ENCODE assay signal across 26 mouse cellular contexts in genomic region chr3:89516321-89516720, GRCm38 (mm10). TPM values are rescaled to one million over a fixed set of nuclear protein-coding genes. Genes with fewer than 3 reads are reported as not detected.
DNase-seq lines count a peak whose midpoint lies in the region; ATAC-seq and TF ChIP-seq lines count a peak whose summit lies in the region.
"Had no signal": no experiment of that assay in that cellular context is flagged by ENCODE, and none has a peak within 500 bp of the region (broad histone marks: within the 10 kb centered on the region; RNA-seq: fewer than 3 reads in every experiment).

No protein-coding gene starts in this region.

- peak; percentile 39; the same call in 1 of the 2 replicates for TF ChIP-seq CTCF in gastrocnemius, adult 2 months (IDR thresholded peaks at IDR 0.05)
- TF ChIP-seq CTCF in left cerebral cortex, adult 2 months (IDR thresholded peaks at IDR 0.05): peak; percentile 26
- TF ChIP-seq CTCF in CH12.LX (conservative IDR thresholded peaks at IDR 0.05 in 1 of 2, IDR thresholded peaks at IDR 0.05 in 1 of 2; ENCODE audit: low read depth in 2 of 2, low read length in 2 of 2): 0 out of 4 replicates have a peak, but pooled peaks of 1 of the 2 experiments have one; percentile 6

- H3K9ac ChIP-seq in CH12.LX (ENCODE audit: insufficient read depth, low read depth): no peak overlapping the region
- H3K9ac ChIP-seq in forebrain, embryonic 15.5 days (replicated peaks): no peak overlapping the region
- H3K9ac ChIP-seq: embryonic facial prominence, embryonic 13.5 days; heart, embryonic 12.5 days; hindbrain, embryonic 12.5 days; neural tube, embryonic 15.5 days had no signal

- no peak for ATAC-seq in forebrain, embryonic 15.5 days (replicated peaks)
- ATAC-seq: CD4-positive, CD25-positive, alpha-beta regulatory T cell, adult 4 months; forebrain, embryonic 16.5 days had no signal

- no peaks in the 10 kb centered on the region for H3K79me2 ChIP-seq in CH12.LX (replicated peaks; ENCODE audit: control insufficient read depth, extremely low read depth, insufficient read depth, poor library complexity, severe bottlenecking)

- peaks cover 0 to 4% of the 10 kb centered on the region in 2 experiments; a peak in 1 of 4 replicates for H3K4me1 ChIP-seq in CH12.LX (ENCODE audit: control insufficient read depth in 1 of 2, insufficient read depth in 2 of 2)
- H3K4me1 ChIP-seq in forebrain, embryonic 15.5 days: peaks cover 19% of the 10 kb centered on the region

- no peak for TF ChIP-seq POLR2A in CH12.LX (IDR thresholded peaks at IDR 0.05; ENCODE audit: low read depth, low read length)

- peak; percentile 12 for DNase-seq in gastrocnemius, adult 2 months
- DNase-seq in gastrocnemius, postnatal 36 days: no peak
- DNase-seq in left cerebral cortex, adult 2 months (ENCODE audit: extremely low spot score in 1 of 2, low spot score in 2 of 2): no peak
- DNase-seq in left cerebral cortex, adult 11 months (ENCODE audit: low spot score): no peak
- DNase-seq in CH12.LX (ENCODE audit: extremely low read depth): no peak
- DNase-seq in ZHBTc4 (ENCODE audit: low read depth, low spot score): peak; percentile 41
- DNase-seq in retina, embryonic 14.5 days (ENCODE audit: low spot score): no peak
- DNase-seq: adrenal gland, postnatal 10 days; cerebellum, adult 11 months; cerebellum, postnatal 10 days; heart, postnatal 14 days; kidney, postnatal 10 days; lung, postnatal 14 days; midbrain, embryonic 14.5 days; thymus, postnatal 25 days had no signal

- dilution Hi-C loops in CH12.LX (cut with MboI; ENCODE audit: extremely low pct_ligation_motif_present, extremely low pct_unique_long_range_greater_than_20kb, low sequenced_read_pairs): no loop called here

- peaks cover 21% of the 10 kb centered on the region for H3K9me3 ChIP-seq in CH12.LX (replicated peaks; ENCODE audit: low read length)
- H3K9me3 ChIP-seq in forebrain, embryonic 15.5 days: no peaks in the 10 kb centered on the region
- H3K9me3 ChIP-seq: limb, embryonic 10.5 days had no signal

- intact Hi-C loops in gastrocnemius, adult 2 months (cut with DNase I): loop anchor here (10.0 kb wide), 1 partner anchor 258 kb away; the partner anchor contains the start of gene Ube2q1
- intact Hi-C loops in gastrocnemius, postnatal 36 days (cut with DNase I): no loop called here
- intact Hi-C loops in left cerebral cortex, adult 2 months (cut with DNase I): loop anchor here (5.0 kb wide), 1 partner anchor 871 kb away; the partner anchor contains the start of gene Slc27a3

- TF ChIP-seq EP300 in CH12.LX (IDR thresholded peaks at IDR 0.05; ENCODE audit: low read length): no peak

- in situ Hi-C loops in CH12.LX (cut with MboI; ENCODE audit: low pct_ligation_motif_present, low pct_unique_long_range_greater_than_20kb, low sequenced_read_pairs): loop anchor here (10.0 kb wide), 1 partner anchor 168 kb away; no protein-coding TSS in a partner anchor

- H3K4me2 ChIP-seq in CH12.LX (ENCODE audit: insufficient read depth, low read depth, poor library complexity, severe bottlenecking): no peak overlapping the region
- no peak overlapping the region for H3K4me2 ChIP-seq in forebrain, embryonic 15.5 days (replicated peaks)
- H3K4me2 ChIP-seq: embryonic facial prominence, embryonic 13.5 days; heart, embryonic 12.5 days; hindbrain, embryonic 12.5 days; liver, embryonic 11.5 days; neural tube, embryonic 15.5 days had no signal

- H3K27ac ChIP-seq in gastrocnemius, adult 2 months: no peak overlapping the region
- no peak overlapping the region for H3K27ac ChIP-seq in left cerebral cortex, adult 2 months
- no peak overlapping the region for H3K27ac ChIP-seq in CH12.LX (ENCODE audit: insufficient read depth, low read depth)
- H3K27ac ChIP-seq in forebrain, embryonic 15.5 days (replicated peaks): no peak overlapping the region
- H3K27ac ChIP-seq: embryonic facial prominence, embryonic 13.5 days; hindbrain, embryonic 12.5 days; limb, embryonic 10.5 days; neural tube, embryonic 15.5 days had no signal

- H3K36me3 ChIP-seq in CH12.LX (replicated peaks in 1 of 2; ENCODE audit: control insufficient read depth in 1 of 2, insufficient read depth in 1 of 2, low read length in 1 of 2): no peaks in the 10 kb centered on the region
- H3K36me3 ChIP-seq in forebrain, embryonic 15.5 days: no peaks in the 10 kb centered on the region
- H3K36me3 ChIP-seq: embryonic facial prominence, embryonic 13.5 days; heart, embryonic 12.5 days; hindbrain, embryonic 12.5 days; limb, embryonic 10.5 days; neural tube, embryonic 15.5 days had no signal

- peaks cover 19% of the 10 kb centered on the region for H3K27me3 ChIP-seq in CH12.LX (replicated peaks)
- no peaks in the 10 kb centered on the region for H3K27me3 ChIP-seq in forebrain, embryonic 15.5 days

- WGBS in forebrain, embryonic 15.5 days: 91% methylated on average over 5 of the region's 5 CpGs

- TF ChIP-seq RAD21 in CH12.LX (IDR thresholded peaks at IDR 0.05; ENCODE audit: low read depth, low read length): peak; percentile 8; the same call in 1 of the 2 replicates

- no peak overlapping the region for H3K4me3 ChIP-seq in gastrocnemius, adult 2 months
- H3K4me3 ChIP-seq in left cerebral cortex, adult 2 months: no peak overlapping the region
- H3K4me3 ChIP-seq in CH12.LX (replicated peaks in 1 of 3; ENCODE audit: low read depth in 2 of 3, low read length in 2 of 3, poor library complexity in 1 of 3): no peak overlapping the region
- H3K4me3 ChIP-seq in forebrain, embryonic 15.5 days: no peak overlapping the region
- H3K4me3 ChIP-seq: embryonic facial prominence, embryonic 13.5 days; heart, embryonic 12.5 days; hindbrain, embryonic 12.5 days; limb, embryonic 10.5 days; myocyte; neural tube, embryonic 15.5 days had no signal

TF ChIP-seq in CH12.LX, 34 proteins besides CTCF, POLR2A, EP300 and RAD21:
- TF ChIP-seq MEF2A (IDR thresholded peaks at IDR 0.05; ENCODE audit: borderline replicate concordance, low read depth, low read length) (no peak), KAT2A (IDR thresholded peaks at IDR 0.05; ENCODE audit: insufficient replicate concordance, low read length) (no peak), UBTF (IDR thresholded peaks at IDR 0.05; ENCODE audit: low read depth, low read length) (no peak), PAX5 (IDR thresholded peaks at IDR 0.05; ENCODE audit: low read length) (no peak), SIN3A (IDR thresholded peaks at IDR 0.05; ENCODE audit: low read length) (no peak), GABPA (IDR thresholded peaks at IDR 0.05; ENCODE audit: insufficient replicate concordance, low read depth, low read length) (no peak), MAFK (IDR thresholded peaks at IDR 0.05; ENCODE audit: insufficient replicate concordance, low read length) (no peak), ZMIZ1 (IDR thresholded peaks at IDR 0.05; ENCODE audit: low read depth, low read length) (no peak), NRF1 (IDR thresholded peaks at IDR 0.05; ENCODE audit: low read depth, low read length) (no peak), SMC3 (IDR thresholded peaks at IDR 0.05; ENCODE audit: low read depth, low read length) (no peak), E2F4 (IDR thresholded peaks at IDR 0.05; ENCODE audit: insufficient replicate concordance, low read depth, low read length) (no peak), ZKSCAN1 (IDR thresholded peaks at IDR 0.05; ENCODE audit: borderline replicate concordance, low read depth, low read length) (no peak), ELF1 (IDR thresholded peaks at IDR 0.05; ENCODE audit: low read depth, low read length) (no peak), JUN (IDR thresholded peaks at IDR 0.05; ENCODE audit: insufficient read depth, low read depth, low read length) (no peak), HCFC1 (IDR thresholded peaks at IDR 0.05; ENCODE audit: low read depth, low read length) (no peak), RCOR1 (conservative IDR thresholded peaks at IDR 0.05; ENCODE audit: low read depth, low read length) (no peak), MAZ (IDR thresholded peaks at IDR 0.05; ENCODE audit: low read depth, low read length) (no peak), TBP (conservative IDR thresholded peaks at IDR 0.05; ENCODE audit: low read depth, low read length) (no peak), CHD2 (IDR thresholded peaks at IDR 0.05; ENCODE audit: low read length) (no peak)

RNA-seq across cellular contexts. Expression of gene Kcnn3, which starts 3.6 kb away (rescaled TPM):
- 1 to 10 TPM; 1.4 to 4.1 TPM for total RNA-seq in gastrocnemius, adult 2 months (2021)
- 1 to 10 TPM; 1.6 to 2.0 TPM for total RNA-seq in gastrocnemius, postnatal 36 days (2021)
- total RNA-seq in left cerebral cortex, adult 2 months (2021): 10 to 100 TPM; 18.2 to 27.3 TPM
- total RNA-seq in CH12.LX (2012; rRNA removed): not detected in 2 replicates
- total RNA-seq in CH12.LX (2014; rRNA removed): not detected in 2 replicates
- 0.06 TPM in 1 of 2 replicates, not detected in the other for polyA plus RNA-seq in CH12.LX (2012; ENCODE audit: insufficient read length, low read depth)
- polyA plus RNA-seq in forebrain, embryonic 15.5 days (2015; fragmentation: Nextera tagmentation; extraction: Ambion mirVana): 9.0 and 10.4 TPM in 2 replicates
- total RNA-seq: megakaryocyte, adult 5-6 weeks had no signal
- polyA plus RNA-seq: CD4-positive, CD25-positive, alpha-beta regulatory T cell, adult 4 months had no signal

Comparison
In these comparisons a context has a peak if more than half of its experiments do, and no peak if none do; other contexts are left out.
1. DNase-seq: peak in gastrocnemius, adult 2 months (single experiment) and ZHBTc4 (single experiment); none in gastrocnemius, postnatal 36 days (0 of 2), left cerebral cortex, adult 2 months (0 of 2), left cerebral cortex, adult 11 months (single experiment), CH12.LX (single experiment) and retina, embryonic 14.5 days (single experiment).